Mouse (Mus musculus): Measurements from ENCODE around the gene Ubb.

The Ubb gene

DNA sequence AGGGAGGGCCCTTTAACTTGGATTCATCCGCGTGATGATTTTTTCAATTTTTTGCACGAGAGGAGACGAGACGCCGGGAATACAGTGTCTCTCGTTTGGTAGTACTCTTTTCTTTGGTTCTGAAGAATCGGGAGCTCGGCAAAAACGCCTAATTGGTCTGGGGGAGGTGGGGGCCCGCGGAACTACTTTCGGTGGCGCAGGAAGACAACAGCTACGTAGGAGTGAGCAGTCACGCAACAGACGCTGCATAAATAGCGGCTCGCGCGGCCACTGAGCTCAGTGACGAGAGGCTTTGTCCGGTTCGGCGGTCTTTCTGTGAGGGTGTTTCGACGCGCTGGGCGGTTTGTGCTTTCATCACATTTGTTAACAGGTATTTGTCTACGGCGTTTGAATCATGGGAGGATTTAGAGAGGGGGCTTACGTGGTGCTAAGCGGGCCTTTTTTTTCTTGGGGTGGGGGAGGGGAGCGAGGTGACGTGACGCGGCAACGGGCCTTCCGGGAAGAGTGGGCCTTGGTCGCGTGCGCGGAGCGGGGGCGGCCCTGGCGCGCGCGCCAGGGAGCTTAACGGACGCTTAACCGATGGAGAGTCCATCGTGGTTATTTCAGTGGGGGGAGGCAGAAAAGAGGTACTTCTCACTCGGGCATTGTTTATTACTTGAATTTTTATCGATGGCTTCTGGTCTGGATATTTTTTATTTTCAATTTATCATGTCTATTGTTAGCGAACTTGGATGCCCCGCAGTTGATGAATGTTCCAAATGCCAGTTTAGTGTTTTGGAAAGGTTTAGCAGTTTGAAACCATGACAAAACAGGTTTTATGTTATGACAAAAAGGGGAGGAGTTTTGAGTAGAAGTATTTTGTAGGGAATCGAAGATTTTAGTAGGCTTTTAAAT, 502 bp downstream of the Ubb start:
- DNase-seq: peak; percentile 90

DNA sequence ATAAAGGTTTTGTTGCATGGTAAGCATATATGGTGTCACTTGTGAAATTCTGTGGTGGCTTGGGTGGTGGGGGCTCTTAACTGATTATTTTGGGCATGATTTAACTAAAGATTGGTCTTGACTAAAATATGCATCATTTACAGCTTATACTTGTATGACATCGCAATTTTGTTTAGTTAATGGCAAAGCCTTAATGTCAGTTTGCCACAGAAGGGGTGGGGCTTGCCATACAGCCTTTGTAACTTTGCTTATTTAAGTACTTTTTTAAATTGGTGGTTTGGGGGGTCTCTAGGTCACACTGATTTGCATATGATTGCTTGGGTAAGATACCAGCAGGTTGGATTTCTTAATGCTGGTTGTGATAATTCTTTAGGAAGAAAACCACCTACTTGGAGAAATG, 2.2 kb downstream of the Ubb start:
- DNase-seq: no peak

DNA sequence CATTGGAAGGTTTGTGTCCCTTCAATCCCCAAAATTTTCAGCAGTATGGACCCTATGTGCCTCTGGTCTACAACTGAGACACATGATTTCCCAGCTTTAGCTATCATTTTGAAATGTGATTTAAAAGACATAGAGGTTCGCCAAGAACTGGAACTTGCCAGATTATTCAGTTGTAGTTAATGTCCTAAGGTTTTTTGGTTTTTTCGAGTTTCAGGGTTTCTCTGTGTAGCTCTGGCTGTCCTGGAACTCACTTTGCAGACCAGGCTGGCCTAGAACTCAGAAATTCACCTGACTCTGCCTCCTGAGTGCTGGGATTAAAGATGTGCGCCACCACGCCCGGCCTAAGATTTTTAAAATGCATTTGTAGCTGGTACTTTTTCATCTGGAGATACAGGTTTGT, 2.7 kb downstream of the Ubb start:
- no peak for DNase-seq

DNA sequence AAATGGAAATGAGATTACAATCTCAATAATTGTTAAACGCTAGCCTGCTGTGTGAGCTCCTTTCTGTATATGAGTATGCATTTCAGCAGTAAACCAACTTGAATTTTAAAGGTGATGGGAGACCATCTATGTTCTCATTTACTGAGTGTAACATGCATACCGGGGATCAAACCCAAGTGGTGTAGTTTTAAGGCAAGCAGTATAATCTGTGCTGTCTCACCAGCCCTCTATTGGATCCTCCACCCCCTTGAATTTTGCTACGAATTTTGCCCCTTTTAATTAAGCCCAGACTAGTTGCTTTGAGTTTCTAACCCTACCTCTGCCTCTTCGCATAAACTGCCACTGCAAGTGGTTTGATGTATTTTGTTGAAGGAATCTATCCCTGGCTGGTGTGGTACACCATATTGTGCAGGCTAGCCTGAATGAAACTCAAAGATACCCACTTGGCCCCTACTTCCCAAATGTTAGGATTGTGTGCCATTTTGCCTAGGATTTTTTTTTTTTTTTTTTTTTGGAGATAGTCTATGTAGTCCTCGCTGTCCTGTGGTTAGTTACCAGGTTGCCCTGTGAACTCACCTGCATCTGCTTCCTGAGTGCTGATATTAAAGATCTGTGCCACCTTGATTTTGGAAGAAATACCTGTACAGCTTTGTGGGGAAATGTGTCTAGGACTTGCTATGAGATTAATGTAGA, 3.3 kb downstream of the Ubb start:
- no peak for DNase-seq

DNA sequence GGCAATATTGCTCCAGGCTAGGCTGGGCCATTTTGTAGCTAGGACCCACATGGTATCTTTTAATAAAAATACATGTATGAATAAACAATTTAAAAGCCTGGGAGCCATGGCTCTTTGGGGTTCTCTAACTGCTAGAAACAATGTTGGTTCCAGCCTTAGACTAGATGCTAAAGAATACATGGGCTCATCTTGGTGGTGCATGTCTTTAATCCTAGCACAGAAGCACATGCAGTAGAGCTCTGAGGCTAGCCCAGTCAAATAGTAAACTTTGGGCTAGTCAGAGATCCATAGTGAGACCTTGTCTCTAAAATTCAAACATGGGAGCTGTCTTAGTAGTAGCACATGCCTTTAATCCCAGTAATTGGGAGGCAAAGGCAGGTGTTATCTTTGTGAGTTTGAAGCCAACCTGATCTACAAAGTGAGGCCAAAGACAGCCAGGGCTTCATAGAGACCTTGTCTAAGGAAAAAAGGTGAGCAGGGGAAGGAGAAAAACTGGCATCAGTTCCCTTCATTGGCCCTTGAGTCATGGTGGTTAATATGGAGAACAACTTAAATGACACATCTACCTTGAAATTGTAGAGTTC, 4.1 kb downstream of the Ubb start:
- no peak for DNase-seq

DNA sequence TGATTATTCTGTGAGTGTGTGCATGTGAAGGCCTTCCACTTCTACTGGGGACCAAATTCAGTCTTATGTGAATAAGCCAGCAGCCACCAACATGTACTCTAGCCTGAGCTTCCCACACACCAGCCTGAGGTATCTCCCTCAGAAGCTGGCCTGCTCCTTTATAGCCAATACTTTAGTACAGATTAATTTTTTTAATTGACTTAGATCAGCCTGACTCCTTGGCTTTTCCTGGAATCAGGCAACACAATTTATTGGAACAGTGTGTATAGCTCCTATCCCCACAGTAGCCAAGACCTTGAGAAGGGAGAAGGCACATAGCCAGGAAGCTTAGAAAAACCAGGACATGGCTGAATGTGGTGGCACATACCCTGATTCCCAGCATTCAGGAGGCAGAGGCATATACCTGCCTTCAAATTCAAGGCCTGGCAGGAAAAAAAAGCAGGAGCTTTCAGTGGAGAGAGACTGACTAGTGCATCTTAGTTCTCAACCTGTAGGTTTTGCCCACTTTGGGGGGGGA, 5.0 kb downstream of the Ubb start:
- no peak for DNase-seq

DNA sequence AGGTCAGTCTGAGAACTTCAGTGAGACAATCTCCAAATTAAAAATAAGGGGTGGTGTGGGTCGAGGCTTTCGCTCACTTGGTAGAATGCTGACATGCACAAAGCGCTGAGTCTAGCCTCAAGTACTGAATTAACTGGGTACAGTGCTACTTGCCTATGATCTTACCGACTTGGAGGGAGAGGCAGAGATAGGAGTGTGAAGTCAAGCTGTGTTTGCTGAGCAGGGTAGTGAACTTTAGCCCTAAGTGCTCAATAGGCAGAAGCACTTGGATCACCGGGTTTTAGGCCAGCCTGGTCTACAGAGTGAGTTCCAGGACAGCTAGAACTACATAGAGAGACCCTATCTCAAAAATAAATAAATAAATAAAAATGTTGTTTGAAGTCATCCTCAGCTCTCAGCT, 6.2 kb downstream of the Ubb start:
- DNase-seq: no peak

DNA sequence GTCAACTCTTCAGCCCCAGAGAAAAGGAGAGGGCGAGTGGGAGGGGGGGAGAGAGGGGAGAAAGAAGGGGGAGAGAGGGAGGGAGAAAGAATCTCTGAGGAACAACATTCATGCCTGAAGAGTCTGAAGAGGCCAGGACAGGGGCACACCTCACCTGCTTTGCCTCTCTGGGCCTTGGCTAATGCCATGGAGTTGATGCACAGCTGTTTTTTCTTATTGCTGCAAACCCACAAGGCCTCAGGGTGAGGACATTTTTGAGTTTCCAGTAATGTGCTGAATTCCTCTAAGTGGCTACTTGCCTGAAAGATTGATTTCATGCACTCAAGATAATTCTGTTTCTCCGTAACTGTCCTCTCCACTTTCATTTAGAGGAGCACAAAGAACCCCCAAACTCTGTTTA, 7.2 kb downstream of the Ubb start:
- DNase-seq: no peak

DNA sequence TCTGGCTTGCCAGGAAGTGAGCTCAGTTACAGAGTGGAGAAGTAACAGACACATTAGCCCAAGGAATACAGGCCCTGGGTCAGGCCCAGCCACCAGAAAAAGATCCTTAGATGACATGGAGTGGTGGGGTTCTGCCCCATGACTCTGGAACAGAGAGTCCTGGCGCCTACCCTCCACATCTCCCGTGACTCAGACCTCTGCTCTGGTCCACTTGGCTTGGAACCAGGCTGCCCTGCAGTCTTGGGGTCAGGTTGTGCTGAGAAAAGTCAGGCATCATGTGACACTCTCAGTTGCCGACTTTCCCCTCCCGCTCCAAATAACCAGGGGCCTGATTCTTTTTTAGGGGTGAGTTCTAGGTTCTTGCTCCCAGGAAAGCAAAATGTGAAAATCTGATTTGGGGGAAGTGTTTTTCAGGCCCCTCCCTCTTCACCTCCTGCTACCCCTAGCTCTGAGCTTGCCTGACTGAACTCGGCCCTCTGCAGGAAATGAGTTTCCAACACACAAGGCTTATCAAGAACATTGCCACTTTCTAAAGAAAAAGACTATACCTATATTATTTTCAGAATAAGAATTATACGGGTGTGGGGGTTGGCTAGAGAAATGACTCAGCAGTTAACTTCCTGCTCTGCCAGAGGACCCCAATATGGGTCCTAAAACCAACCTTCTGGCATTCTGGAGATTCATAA, 8.1 kb downstream of the Ubb start:
- DNase-seq: no peak

DNA sequence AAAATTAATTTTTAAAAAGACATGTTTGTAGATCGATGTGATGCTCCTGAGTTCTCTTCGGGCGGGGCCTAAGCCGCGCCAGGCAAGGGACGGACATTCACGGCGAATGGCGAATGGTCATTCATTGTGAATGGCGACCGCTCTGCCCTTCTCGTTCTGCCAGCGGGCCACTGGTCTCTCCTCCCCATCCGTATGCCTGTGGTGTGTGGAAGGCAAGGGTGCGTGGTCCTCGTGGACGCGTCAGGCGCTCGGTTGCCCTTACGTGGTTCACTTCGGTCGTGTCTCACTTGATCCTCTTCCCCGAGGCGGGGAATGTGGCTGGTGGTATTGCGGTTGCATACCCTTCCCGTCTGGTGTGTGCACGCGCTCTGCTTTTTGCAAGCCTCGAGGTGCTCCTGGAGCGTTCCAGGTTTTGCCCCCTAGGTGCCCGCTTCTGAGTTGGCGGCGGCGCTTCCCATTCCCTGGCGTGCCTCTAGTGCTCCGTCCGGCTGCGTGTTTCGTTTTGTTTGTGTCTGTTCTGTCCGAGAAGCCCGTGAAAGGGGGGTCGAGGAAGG, 9.6 kb downstream of the Ubb start:
- DNase-seq: peak; percentile 15

DNA sequence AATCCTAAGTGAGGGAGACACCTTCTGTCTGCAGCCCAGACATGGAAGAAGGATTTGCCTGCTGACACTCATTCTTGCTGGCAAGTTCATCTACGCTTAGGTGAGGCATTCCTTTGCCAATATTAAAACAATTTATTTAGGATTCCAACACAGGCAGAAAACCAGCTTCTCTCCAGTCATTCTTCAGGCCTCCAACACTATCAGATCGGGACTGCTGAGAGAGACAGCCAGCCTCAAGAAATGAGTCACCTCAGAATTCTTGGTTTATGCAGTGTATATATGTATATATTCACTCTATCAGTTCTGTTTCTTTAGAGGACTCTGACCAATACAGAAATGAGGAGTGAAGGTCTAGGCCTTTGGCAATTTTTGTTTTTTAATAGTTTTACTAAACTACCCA, 12.6 kb downstream of the Ubb start:
- DNase-seq: no peak

DNA sequence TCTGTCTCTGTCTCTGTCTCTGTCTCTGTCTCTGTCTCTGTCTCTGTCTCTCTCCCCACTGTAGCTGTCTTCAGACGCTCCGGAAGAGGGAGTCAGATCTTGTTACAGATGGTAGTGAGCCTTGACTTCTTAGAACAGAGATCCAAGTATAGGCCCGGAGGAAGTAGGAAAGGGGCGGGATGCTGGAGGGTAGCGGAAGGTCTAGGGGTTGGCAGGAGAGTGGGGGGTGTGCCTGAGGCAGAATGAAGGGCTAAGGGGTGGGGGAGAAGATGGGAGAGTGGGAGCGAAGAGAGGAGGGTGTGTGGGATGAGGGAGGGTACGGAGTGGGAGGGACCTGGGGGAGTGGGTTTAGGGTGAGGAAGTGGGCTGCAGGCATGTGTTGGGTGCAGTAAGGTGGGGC, 14.8 kb downstream of the Ubb start:
- no peak for DNase-seq

DNA sequence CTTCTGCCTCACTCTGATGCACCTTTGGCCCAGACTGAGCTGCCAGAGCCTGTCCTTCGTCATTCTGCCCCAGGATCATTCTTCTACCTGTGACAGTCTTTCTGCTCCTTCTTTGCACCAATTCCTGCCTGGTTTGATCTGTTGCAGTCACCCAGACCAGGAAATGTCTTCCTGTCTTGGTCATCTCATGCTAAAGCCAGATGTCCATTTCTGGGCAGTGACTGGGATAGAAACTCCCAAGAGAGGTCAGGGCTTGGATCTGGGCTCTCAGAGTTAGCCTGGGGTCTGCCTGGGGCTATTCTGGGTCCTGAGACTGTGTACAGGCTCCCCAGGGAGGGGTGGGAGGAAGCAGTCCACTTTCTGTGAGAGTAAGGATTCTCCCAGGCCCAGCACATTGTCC, 15.2 kb downstream of the Ubb start:
- DNase-seq: no peak

DNA sequence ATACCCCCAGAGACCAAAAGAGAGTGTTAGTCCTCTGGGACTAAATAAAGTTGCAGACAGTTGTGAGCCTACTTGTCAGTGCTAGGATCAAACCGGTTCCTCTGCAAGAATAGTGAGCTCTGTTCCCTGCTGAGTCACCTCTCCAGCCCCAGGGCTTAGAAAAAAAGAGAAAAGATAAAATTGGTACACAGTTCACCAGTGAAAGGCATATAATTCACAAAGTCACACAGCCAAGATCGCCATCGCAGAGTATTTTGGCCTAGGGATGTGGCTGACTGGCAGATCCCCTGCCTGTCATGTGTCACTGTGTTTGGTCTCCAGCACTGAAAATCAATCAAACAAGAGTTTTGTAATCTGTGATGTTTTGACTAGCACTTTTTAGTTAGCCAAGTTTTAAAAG, 17.3 kb downstream of the Ubb start:
- no peak for DNase-seq

DNA sequence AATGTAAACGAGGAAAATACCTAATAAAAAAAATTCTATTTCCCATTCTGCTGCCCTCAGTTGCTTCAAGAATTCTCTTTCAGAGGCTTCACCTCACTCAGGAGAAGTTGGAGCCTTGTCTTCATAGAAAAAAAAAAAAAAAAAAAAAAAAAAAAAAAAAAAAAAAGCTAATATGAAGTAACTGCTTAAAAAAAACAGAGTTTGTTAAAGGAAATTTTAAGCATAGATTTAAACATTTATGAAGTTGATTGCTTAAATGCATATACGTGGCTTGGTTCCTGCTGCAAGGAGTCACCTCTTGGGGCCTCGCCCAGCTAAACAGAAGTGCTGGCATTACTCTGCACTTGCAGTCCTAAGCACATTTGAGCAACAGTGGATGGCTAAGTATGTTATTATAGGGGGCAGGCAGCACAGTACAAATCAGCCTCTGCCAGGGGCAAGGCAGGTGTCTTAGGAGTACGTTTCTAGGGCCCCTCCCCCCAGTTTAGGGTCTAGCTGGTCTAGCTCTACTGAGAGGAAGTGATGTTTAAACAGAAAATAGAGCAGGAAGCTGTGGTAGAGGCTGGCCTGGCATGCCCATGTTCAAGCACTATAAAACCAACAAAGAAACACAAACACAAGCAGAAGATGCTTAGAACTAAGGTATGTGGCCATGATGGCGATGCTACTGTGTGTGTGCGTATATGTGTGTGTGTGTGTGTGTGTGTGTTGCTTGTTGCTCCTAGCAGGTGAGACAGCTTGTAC, 23.2 kb downstream of the Ubb start, which contains the start of gene Trpv2:
Trpv2 (plus strand) TSS at position 528 of the 744 bp plus-strand sequence.
- peak; percentile 84 for DNase-seq

DNA sequence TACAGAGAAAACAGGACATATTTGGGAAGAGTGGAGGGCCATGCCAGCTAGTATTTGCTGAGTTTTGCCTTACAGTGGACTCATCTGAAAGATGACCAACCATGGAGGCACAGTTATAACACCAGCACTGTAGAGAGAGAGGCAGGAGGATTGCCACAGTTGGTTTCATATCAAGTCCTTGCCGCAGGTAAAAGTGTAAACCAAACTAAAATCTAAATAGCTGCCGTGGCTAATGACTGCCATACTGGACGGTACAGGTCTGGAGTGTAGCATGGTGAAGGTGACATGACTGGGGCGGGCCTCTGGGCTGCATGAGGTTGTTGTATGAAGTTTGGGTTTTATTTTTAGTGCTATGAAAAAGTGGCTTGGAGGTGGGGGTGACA, 23.7 kb downstream of the Ubb start:
- no peak for DNase-seq

DNA sequence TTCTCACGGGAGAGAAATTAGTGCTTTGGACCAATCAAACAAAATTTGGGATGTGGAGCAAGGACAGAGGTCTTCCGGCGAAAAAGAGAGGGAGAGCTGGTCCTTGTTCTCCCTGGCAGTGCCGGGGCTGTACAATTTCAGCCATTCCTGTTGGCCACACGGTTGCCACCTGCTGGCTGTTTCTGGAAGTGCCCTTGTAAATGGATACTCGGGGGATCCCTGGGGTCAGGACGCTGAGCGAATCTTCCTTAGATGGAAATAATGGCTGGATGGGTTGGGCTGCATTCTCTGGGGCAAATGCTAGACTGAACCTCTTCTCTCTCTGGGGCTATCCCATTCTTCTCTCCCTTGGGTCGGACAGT, 24.3 kb downstream of the Ubb start:
- peak; percentile 92 for DNase-seq

DNA sequence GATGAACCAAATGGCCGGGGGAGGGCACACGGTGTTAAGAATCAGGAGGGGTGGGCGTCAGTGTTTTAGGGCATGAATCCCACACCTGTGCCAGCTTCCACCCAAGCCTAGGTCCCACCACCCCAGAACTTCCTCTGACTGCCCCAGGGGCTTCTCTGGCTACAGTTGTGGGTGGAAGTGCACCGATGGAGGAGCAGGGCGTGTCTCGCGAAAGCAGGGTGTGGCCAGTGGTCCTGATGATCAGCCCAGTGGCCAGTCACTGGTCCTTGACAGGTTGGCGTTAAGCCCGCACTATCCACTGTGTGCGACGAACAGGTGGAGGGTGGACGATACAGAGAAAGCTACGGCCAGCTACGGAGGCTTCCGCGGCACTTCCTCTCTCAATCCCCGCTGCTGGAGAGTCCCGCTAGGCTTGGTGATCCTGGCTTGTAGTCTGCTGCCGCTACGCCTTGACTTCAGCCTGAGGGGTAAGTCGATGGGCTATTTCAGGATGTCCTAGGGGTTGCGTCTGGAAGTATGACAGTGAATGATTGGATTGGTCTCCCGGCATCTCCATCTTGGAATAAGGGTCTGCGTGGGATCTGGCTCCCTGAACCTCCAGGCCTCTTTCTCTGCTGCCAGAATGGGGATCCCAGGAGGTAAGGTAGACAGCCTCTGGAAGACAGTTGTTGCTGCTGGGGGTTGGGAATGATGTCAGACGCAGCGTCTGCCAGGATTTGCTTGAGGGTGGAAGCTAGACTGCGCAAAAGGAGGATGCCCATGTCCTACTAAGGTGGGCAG, 24.9 kb downstream of the Ubb start:
- peak; percentile 54 for DNase-seq

DNA sequence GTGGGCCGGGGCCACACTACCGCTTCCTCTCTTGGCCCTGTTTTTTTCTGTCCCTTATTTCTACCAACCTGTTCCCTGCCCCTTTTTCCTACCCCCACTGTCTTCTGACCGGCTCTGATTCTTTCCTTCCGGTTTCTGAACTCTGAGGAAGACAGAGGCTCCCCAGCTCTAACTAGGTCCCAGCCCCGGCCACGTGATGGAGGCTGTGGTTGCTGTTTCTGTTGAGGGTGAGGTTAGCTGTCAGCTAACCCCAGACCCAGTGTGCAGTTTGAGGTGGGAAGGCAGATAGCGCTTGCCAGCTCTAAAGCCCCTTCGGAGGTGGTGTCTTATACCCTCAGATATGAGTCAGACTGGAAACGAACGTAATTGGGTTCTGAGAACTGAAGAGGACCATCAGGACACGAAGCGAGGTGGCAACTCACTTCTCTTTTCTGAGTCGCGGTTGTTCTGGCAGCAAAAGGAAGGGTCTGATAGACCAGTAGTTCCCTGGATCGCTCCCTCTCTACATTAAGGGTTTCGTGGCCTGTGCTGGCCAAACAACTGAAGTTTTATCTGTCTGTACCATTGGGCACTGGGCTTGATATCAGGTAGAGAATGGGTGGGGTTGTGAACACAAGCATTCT, 25.7 kb downstream of the Ubb start:
- DNase-seq: peak; percentile 83

DNA sequence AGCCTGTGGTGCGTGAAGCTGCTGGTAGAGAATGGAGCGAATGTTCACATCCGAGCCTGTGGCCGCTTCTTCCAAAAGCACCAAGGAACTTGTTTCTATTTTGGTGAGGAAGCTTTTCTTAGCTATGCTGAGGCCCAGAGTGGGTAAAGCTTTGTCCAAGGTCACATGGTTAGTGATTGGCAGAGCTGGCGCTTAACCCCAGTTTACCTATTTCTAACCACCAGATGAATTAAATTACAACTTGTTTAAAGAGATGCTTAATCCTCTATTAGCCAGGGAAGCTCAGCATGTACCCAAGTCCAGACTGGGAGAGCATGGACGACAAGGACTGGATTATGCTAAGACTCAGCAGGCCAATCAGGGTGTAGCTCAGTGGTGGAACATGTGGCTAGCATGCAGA, 32.1 kb downstream of the Ubb start:
- DNase-seq: no peak

DNA sequence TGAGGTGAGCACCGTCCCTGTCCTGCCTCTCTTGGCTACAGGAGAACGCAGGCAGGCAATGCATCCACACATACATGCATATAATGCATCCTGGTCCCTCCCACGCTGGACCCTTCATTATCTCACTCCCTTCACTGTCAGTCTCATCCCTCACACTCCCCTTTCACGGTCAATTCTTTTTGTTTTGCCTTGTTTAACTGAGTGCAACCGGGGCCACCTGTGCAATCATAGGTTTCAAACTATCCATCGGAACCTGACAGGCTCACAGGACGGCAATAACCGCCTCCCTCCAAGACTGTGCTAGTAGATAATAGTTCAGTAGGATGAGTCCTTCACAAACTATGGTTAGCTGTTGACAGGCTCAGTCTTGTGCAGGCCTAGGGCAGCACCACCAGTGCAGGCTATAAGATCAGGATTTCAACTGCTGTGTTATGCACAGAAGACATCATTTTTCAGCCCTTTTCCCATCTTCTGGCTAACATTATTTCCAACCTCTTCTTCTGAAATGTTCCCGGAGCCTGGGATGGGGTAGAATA, 33.8 kb downstream of the Ubb start:
- no peak for DNase-seq

All from thymus, postnatal 25 days (tissue).